Mouse (Mus musculus) MEL-GATA-1-ER (cell line): ENCODE data around the gene Plin5.

ENCODE experiments used
- DNase-seq: peaks from one replicate; pipeline ENCODE4 v3.0.0-alpha.2; 2012; ENCODE audit warnings: low read depth; ENCODE audit errors: extremely low read depth

The Plin5 gene

GRCm38 (mm10) chr17:56133457-56134363, 16.3 kb upstream of the Plin5 start:
- no peak for DNase-seq

GRCm38 (mm10) chr17:56132661-56133060, 15.3 kb upstream of the Plin5 start:
- DNase-seq: no peak

GRCm38 (mm10) chr17:56131814-56132213, 14.4 kb upstream of the Plin5 start:
- no peak for DNase-seq

- DNase-seq: no peak
Measured at GRCm38 (mm10) chr17:56131136-56131535, 13.7 kb upstream of the Plin5 start.

GRCm38 (mm10) chr17:56128246-56128645, 10.8 kb upstream of the Plin5 start:
- DNase-seq: no peak

GRCm38 (mm10) chr17:56126175-56126574, 8.8 kb upstream of the Plin5 start:
- no peak for DNase-seq

- no peak for DNase-seq
Measured at GRCm38 (mm10) chr17:56125276-56125630, 7.9 kb upstream of the Plin5 start.

GRCm38 (mm10) chr17:56124377-56125275, 7.2 kb upstream of the Plin5 start:
- no peak for DNase-seq

- DNase-seq: no peak
Measured at GRCm38 (mm10) chr17:56123681-56124340, 6.4 kb upstream of the Plin5 start.

GRCm38 (mm10) chr17:56123161-56123560, 5.8 kb upstream of the Plin5 start:
- DNase-seq: no peak

GRCm38 (mm10) chr17:56121826-56122225, 4.4 kb upstream of the Plin5 start, which contains the start of gene Lrg1:
Lrg1 (minus strand) TSS chr17:56122001.
- DNase-seq: no peak

GRCm38 (mm10) chr17:56119981-56120880, 2.8 kb upstream of the Plin5 start:
- no peak for DNase-seq

GRCm38 (mm10) chr17:56119431-56119830, 2.0 kb upstream of the Plin5 start:
- no peak for DNase-seq

GRCm38 (mm10) chr17:56116193-56116592, 1.2 kb downstream of the Plin5 start:
- no peak for DNase-seq

- DNase-seq: no peak
Measured at GRCm38 (mm10) chr17:56112743-56113142, 4.7 kb downstream of the Plin5 start.

GRCm38 (mm10) chr17:56111864-56112263, 5.5 kb downstream of the Plin5 start:
- peak; percentile 39 for DNase-seq

- no peak for DNase-seq
Measured at GRCm38 (mm10) chr17:56111021-56111420, 6.4 kb downstream of the Plin5 start.

GRCm38 (mm10) chr17:56110571-56110970, 6.8 kb downstream of the Plin5 start:
- no peak for DNase-seq

- no peak for DNase-seq
Measured at GRCm38 (mm10) chr17:56109219-56110051, 8.0 kb downstream of the Plin5 start, which contains the start of gene Plin4. Plin4 (minus strand) TSS chr17:56109803.
